Mouse (Mus musculus): ENCODE data around the gene Ppp4r2. TPM values are rescaled to one million over a fixed set of nuclear protein-coding genes. Genes with fewer than 3 reads are reported as not detected.

Ppp4r2 gene
- total and polyA plus RNA-seq, 2 experiments from 2014 or later: 9.5 to 23.9 TPM

DNA sequence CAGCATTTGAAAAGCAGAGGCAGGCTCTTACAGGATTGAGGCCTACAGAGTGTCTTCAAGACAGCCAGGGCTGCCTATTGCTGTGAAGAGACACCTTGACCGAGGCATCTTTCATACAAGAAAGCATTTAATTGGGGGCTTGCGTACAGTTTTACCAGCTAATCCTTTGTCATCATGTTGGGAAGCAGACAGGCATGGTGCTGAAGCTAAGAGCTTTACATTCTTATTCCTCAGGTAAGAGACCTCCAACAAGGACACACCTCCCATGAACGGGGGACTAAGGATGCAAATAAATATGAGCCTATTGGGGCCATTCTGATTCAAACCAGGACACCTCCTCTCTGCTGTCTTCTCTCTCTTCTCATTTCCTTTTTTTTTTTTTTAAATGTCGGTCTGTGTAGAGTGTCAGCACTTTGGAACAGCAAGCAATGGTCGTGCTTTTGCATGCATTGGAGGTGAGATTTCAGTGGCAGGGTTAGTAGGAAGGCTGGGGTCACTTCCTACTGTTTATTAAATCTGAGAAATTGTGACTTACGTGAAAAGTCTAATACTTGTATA, 25.1 kb upstream of the Ppp4r2 start:
- TF ChIP-seq CTCF (IDR thresholded peaks at IDR 0.05; ENCODE audit: low read depth): no peak
- DNase-seq (ENCODE audit: low spot score) (no peak), ATAC-seq (no peak)
- Histone ChIP-seq H3K4me2 (ENCODE audit: low read depth, low read length) (no peak overlapping the region), H3K9me3 (ENCODE audit: low read length) (no peaks in the 10 kb centered on the region), H3K27me3 (ENCODE audit: insufficient read depth, low read length) (no peaks in the 10 kb centered on the region), H3K36me3 (ENCODE audit: insufficient read depth, low read length) (no peaks in the 10 kb centered on the region), H3K4me1 (ENCODE audit: insufficient read depth, low read length) (no peaks in the 10 kb centered on the region), H3K4me3 (ENCODE audit: low read length) (no peak overlapping the region), H3K27ac (no peak overlapping the region), H3K9ac (replicated peaks; ENCODE audit: low read length) (no peak overlapping the region)
- 93% methylated on average over 6 of the region's 6 CpGs for WGBS

DNA sequence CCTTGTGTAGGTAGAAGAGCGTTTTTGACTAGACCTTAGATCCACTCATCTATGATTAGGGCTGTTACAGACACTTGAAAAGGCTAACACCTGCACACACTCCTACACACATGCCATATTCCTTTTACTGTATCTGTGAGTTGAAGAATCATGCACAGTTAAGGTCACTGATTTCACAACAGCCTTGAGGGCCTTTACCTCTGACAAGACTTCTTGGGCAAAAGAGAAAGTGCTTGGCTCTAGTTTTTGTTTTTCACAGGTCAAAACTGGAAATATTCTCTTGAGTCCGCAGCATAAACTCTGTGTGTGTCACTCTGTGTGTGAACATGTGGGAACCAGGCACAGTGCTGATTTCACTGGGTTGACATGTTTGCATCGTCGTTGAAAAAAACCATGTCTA, 23.3 kb upstream of the Ppp4r2 start:
- Histone ChIP-seq H3K4me3 (ENCODE audit: low read length) (no peak overlapping the region), H3K27ac (no peak overlapping the region), H3K9me3 (ENCODE audit: low read length) (no peaks in the 10 kb centered on the region), H3K9ac (replicated peaks; ENCODE audit: low read length) (no peak overlapping the region), H3K27me3 (ENCODE audit: insufficient read depth, low read length) (no peaks in the 10 kb centered on the region), H3K4me2 (ENCODE audit: low read depth, low read length) (no peak overlapping the region), H3K4me1 (ENCODE audit: insufficient read depth, low read length) (no peaks in the 10 kb centered on the region), H3K36me3 (ENCODE audit: insufficient read depth, low read length) (no peaks in the 10 kb centered on the region)
- ATAC-seq: no peak
- no peak for DNase-seq (ENCODE audit: low spot score)
- TF ChIP-seq CTCF (IDR thresholded peaks at IDR 0.05; ENCODE audit: low read depth): no peak
- WGBS: 96% methylated on average over 4 of the region's 4 CpGs

DNA sequence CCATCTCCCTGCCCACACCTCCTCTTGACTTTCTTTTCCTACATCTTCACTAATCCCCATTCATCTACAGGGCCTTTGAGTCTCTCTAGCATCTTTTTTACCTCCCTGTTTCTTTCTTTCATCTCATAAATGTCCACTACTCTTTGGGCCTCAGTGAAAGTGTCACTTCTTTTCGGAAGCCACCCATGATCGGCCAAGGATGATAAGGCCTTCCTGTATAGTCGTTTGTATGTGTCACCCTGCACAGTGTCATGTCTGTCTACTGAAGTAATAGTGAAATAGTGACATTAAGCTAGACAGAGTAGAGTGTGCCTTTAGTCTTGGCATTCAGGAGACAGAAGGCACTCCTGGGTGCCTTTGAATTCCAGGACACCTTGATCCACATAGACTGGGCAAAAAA, 21.7 kb upstream of the Ppp4r2 start:
- DNase-seq (ENCODE audit: low spot score) (no peak), ATAC-seq (no peak)
- H3K27ac ChIP-seq: no peak overlapping the region
- no peaks in the 10 kb centered on the region for H3K4me1 ChIP-seq (ENCODE audit: insufficient read depth, low read length)
- no peak for TF ChIP-seq CTCF (IDR thresholded peaks at IDR 0.05; ENCODE audit: low read depth)
- H3K9me3 ChIP-seq (ENCODE audit: low read length): no peaks in the 10 kb centered on the region
- no peak overlapping the region for H3K4me3 ChIP-seq (ENCODE audit: low read length)
- H3K9ac ChIP-seq (replicated peaks; ENCODE audit: low read length): no peak overlapping the region
- no peaks in the 10 kb centered on the region for H3K36me3 ChIP-seq (ENCODE audit: insufficient read depth, low read length)
- no peak overlapping the region for H3K4me2 ChIP-seq (ENCODE audit: low read depth, low read length)
- 83% methylated on average over 3 of the region's 3 CpGs for WGBS
- H3K27me3 ChIP-seq (ENCODE audit: insufficient read depth, low read length): no peaks in the 10 kb centered on the region

DNA sequence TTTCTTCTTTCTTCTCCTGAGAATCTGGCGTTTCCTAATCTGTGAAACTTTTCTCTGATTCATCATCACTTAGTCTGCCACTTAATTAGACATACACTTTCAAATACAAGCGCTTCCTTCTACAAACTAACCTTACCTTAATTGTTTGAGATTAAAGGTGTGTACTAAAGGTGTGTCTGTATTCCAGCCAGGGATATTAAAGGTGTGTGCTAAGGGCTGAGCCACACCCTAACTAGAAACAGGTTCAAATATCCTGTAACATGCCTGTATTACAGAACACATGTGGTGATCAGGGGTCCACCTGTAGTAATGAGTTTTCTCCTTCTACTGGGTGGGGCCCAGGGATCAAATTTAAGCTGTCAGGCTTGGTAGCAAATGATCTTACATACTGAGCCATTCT, 12.1 kb upstream of the Ppp4r2 start:
- DNase-seq (ENCODE audit: low spot score) (no peak), ATAC-seq (no peak)
- Histone ChIP-seq H3K27ac (no peak overlapping the region), H3K27me3 (ENCODE audit: insufficient read depth, low read length) (no peaks in the 10 kb centered on the region), H3K4me3 (ENCODE audit: low read length) (no peak overlapping the region), H3K9ac (replicated peaks; ENCODE audit: low read length) (no peak overlapping the region), H3K4me1 (ENCODE audit: insufficient read depth, low read length) (no peaks in the 10 kb centered on the region), H3K36me3 (ENCODE audit: insufficient read depth, low read length) (no peaks in the 10 kb centered on the region), H3K9me3 (ENCODE audit: low read length) (no peaks in the 10 kb centered on the region), H3K4me2 (ENCODE audit: low read depth, low read length) (no peak overlapping the region)
- TF ChIP-seq CTCF (IDR thresholded peaks at IDR 0.05; ENCODE audit: low read depth): no peak
- 85% methylated on average over 2 of the region's 2 CpGs for WGBS

DNA sequence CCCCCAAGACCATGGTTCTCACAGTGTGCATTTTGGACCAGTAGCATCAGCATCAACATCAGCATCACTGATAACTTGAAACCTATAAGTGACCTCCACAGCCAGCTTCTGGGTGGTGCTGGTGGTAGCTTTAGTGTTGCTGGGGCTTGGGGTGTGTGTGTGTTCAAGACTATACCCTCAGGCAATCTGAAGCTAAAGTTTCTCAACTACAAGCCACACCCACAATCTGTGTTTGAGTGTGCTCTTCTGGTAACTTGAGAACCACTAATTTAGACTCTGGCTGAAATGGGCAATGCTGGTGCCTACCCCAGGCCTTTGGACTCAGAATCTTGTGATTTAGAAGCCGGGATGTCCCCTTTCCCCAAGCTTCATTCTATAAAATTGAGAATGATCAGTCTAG, 10.1 kb upstream of the Ppp4r2 start:
- no peak overlapping the region for H3K9ac ChIP-seq (replicated peaks; ENCODE audit: low read length)
- H3K4me2 ChIP-seq (ENCODE audit: low read depth, low read length): no peak overlapping the region
- WGBS: 90% methylated on average over 1 of the region's 1 CpGs
- no peak overlapping the region for H3K4me3 ChIP-seq (ENCODE audit: low read length)
- no peaks in the 10 kb centered on the region for H3K9me3 ChIP-seq (ENCODE audit: low read length)
- TF ChIP-seq CTCF (IDR thresholded peaks at IDR 0.05; ENCODE audit: low read depth): no peak
- H3K27me3 ChIP-seq (ENCODE audit: insufficient read depth, low read length): no peaks in the 10 kb centered on the region
- DNase-seq (ENCODE audit: low spot score) (no peak), ATAC-seq (no peak)
- H3K27ac ChIP-seq: no peak overlapping the region
- H3K36me3 ChIP-seq (ENCODE audit: insufficient read depth, low read length): no peaks in the 10 kb centered on the region
- no peaks in the 10 kb centered on the region for H3K4me1 ChIP-seq (ENCODE audit: insufficient read depth, low read length)

DNA sequence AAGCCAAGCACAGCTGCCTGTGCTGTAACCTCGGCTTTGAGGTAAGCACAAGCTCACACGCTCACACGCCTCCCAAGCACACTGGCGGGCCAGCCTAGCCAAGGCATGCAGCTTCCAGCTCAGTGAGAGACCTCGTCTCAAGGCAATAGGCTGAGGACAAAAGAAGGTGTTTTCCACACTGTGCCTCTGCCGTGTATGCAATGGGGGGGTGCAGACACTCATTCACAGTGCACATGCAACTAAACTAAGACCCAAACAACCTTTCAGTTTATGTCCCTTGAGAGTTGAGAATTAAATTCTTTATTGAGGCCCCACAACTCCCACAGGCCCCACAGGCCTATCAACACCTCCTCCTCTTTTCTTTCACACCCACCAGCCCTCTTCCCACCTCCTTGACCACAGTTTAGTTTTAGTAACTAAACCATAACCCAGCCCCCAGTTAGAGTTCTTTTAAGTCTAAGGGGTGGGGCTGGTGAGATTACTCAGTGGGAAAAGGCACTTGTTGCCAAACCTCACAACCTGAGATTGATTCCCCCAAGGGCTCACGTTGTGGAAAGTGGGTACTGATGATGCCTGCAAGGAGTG, 8.9 kb upstream of the Ppp4r2 start:
- no peak for DNase-seq (ENCODE audit: low spot score)
- no peak for ATAC-seq
- no peak overlapping the region for H3K9ac ChIP-seq (replicated peaks; ENCODE audit: low read length)
- H3K4me3 ChIP-seq (ENCODE audit: low read length): no peak overlapping the region
- TF ChIP-seq CTCF (IDR thresholded peaks at IDR 0.05; ENCODE audit: low read depth): no peak
- no peak overlapping the region for H3K27ac ChIP-seq
- no peaks in the 10 kb centered on the region for H3K9me3 ChIP-seq (ENCODE audit: low read length)
- H3K36me3 ChIP-seq (ENCODE audit: insufficient read depth, low read length): no peaks in the 10 kb centered on the region
- no peaks in the 10 kb centered on the region for H3K4me1 ChIP-seq (ENCODE audit: insufficient read depth, low read length)
- 72% methylated on average over 7 of the region's 7 CpGs for WGBS
- H3K27me3 ChIP-seq (ENCODE audit: insufficient read depth, low read length): no peaks in the 10 kb centered on the region
- H3K4me2 ChIP-seq (ENCODE audit: low read depth, low read length): no peak overlapping the region

DNA sequence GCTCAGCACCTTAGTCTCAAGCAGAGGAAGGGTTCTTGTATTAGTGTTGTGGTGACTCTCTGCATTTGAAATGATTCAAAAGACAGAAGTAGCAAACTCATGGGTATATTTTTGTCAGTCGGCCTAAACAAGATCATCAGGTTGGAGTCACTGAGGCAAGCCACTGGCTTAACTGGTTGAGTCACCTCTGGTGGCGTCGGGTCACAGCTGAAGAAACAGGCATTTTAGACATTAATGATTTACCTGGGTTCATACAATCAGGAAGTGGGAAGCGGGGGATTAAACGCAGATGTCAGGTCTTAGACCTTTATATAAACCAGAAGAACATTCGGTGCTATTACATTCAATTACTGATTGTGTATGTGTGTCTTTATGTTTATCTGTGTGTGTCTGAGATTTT, 7.4 kb upstream of the Ppp4r2 start:
- TF ChIP-seq CTCF (IDR thresholded peaks at IDR 0.05; ENCODE audit: low read depth): no peak
- Histone ChIP-seq H3K9ac (replicated peaks; ENCODE audit: low read length) (no peak overlapping the region), H3K36me3 (ENCODE audit: insufficient read depth, low read length) (no peaks in the 10 kb centered on the region), H3K4me1 (ENCODE audit: insufficient read depth, low read length) (no peaks in the 10 kb centered on the region), H3K4me3 (ENCODE audit: low read length) (no peak overlapping the region), H3K4me2 (ENCODE audit: low read depth, low read length) (no peak overlapping the region), H3K27me3 (ENCODE audit: insufficient read depth, low read length) (no peaks in the 10 kb centered on the region), H3K27ac (no peak overlapping the region), H3K9me3 (ENCODE audit: low read length) (no peaks in the 10 kb centered on the region)
- no peak for ATAC-seq
- 90% methylated on average over 6 of the region's 6 CpGs for WGBS
- no peak for DNase-seq (ENCODE audit: low spot score)

All from hindbrain, postnatal 0 days (tissue).